Mouse (Mus musculus): ENCODE measurements at regions not wholly inside any gene's neighbourhood (a gene's known extent, or its start where the extent isn't known, plus 50 kb on each side); places are given as distances from the start of the nearest gene placed in this dataset.

DNA sequence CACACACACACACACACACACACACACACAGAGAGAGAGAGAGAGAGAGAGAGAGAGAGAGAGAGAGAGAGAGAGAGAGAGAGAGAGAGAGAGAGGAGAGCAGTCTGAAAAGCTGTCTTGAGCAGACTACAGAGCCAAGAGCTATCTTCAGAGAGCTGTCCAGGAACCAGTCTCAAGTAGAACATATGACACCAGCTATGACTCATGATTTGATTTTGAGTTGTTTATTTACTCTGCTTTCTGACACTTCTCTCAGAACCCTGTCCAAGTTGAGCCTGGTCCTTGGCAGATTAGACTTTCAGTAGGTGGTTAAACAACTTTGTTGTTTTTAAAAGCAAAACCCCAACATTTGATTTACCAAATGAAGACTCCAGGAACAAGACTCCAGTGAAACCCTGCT lies 420.8 kb upstream of the Lcorl start:
- no peak for DNase-seq (ENCODE audit: low read depth, low spot score)

DNA sequence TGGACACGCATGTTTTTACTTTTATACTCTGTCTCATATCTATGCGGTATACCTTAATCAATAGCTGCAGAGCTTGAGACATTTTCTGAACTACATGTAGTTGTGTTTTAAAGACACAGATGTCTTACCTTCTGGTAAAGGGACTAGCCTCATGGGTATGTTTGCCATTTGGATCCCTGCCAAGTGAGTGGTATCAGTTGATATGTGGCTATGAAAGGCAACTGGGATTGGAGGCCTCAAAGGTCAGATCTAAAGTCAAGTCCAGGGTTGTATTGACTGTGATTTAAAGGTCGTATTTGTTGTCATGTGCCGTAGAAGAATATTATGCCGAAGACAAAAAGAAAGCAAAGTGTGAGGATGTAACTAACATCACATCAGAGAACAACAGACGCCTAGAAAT lies 399.3 kb upstream of the Lcorl start:
- no peak for DNase-seq (ENCODE audit: low read depth, low spot score)
- WGBS: 73% methylated on average over 6 of the region's 6 CpGs

DNA sequence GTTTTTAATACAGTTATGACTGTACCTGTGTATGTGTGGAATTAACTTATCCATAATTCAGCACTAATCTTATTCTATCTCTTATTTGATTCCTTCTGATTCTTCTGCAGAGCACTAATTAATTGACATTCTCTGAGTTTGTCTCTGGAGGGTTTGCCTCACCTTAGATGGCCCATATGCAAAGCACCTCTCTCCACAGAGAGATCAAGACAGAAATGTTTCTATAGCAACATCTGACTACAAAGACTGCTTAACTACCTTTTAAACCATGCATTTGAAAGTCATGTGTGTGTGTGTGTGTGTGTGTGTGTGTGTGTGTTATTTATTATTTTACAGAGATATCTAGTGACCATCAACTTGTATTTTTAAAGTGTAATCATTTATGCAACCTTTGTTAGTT lies 396.5 kb upstream of the Lcorl start:
- DNase-seq (ENCODE audit: low read depth, low spot score): no peak

DNA sequence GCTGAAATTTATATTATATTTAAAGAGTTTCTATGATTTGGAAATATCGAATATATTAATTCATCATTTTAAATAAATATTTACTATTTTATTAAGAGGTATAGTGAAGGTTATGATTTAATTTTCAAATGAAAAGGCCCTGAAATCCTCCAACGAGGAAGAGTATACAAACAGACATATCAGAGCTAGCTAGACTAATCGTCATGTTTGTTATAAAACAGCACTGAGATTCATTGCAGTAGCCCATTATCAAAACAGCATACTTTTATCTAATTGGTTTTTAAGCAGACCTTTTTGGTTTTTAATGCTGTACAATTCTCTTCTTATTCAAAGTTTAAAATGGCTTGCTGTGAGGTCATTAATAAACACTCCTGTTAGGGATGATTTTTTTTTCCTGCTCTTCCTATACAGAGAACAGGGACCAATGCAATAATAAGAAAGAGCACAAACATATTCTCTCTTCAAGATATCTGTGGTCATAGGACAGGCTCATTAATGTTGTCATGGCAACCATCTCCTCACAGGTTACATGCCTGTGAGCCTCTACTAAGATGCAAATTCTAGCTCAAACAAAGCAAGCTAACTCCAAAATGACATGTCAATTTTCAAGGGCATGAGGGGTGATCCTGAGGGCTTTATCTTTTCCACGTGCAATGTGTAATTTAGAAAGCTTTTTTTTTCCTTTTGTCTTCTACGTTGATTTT lies 378.1 kb upstream of the Lcorl start:
- DNase-seq (ENCODE audit: low read depth, low spot score): no peak
- WGBS: 76% methylated on average over 5 of the region's 5 CpGs

DNA sequence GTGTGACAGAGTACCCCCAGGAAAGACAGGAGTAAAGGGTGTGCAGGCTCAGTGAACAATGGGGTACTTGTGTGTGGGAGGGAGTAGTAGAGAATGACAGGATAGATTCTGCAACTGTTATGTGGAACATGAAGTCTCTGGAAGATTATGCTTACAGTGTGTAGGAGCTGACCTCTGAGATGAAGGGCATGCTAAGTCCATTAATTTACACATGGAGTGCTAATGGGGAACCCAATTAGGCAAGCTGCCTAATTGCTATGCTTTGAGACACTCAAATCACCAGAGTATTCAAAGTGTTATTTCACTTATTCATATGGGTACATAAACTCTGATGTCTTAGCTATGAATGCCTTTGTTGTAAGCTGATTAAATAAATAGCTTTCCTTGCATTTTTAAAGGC lies 375.4 kb upstream of the Lcorl start:
- no peak for DNase-seq (ENCODE audit: low read depth, low spot score)

DNA sequence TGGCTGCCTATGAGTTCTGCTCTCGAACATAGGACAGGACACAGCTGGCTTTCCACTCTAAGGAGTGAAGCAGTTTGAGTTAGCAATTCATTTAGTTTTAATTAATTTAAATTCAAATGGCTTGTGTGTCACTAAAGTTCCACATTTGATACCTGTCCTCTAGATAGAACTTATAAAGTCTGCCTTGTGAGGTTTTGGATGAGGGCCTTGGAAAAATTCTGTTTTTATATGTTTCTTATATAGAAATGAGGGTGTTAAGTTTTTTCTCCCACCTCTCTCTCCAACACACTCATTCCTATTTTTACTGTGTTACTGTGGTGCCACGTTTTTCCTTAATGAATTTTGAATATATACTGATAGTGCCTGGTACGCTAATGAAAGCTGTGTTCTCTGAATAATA lies 371.3 kb upstream of the Lcorl start:
- WGBS: 58% methylated on average over 3 of the region's 3 CpGs
- DNase-seq (ENCODE audit: low read depth, low spot score): no peak

DNA sequence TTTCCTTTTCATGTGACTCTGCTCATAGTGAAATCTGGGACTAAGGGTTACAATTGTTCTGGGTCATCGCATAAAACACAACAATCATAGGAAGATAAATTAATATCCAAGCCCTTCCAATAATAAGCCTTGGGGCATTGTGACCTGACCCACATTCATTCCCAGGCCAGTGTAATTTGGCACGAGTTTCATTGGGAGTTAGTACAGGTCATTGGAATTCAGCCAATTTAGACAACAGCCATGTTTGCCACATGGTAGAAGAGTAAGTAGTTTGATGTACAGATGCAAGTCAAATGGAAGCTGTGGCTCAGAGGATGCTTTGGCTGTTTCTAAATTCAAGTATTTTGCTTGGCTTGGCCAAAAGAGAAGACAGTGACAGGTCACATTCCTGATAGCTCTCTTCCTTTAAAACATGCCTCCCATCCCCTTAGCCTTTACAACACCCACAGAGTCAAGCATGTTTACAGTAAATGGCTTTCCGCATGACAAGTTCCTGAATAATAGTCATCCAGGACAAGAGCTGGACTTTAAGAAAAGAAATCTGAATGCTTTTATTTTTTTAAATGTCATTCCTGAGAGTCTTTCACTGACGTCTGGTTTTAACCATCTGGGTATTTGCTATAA lies 355.5 kb upstream of the Lcorl start:
- DNase-seq (ENCODE audit: low read depth, low spot score): no peak
- 62% methylated on average over 4 of the region's 4 CpGs for WGBS

DNA sequence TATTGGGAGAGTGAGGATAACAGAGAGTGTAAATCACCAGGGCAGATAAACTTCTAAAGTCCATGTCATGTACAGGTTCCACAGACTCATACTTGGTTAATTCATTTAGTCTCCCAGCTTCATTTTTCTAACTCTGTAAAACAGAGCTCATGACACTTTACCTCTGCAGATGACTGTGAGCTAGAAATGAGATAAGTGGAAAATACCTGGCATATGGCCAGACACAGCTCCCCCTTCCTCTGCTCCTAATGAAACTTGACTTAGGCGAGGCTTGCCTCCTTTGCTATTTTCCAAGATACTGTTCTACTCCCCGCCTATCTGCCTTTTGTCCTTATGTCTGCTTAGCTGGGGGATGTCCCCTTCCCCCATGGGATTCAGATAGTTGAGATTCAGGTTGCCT lies 351.7 kb upstream of the Lcorl start:
- 51% methylated on average over 2 of the region's 2 CpGs for WGBS
- DNase-seq (ENCODE audit: low read depth, low spot score): no peak

DNA sequence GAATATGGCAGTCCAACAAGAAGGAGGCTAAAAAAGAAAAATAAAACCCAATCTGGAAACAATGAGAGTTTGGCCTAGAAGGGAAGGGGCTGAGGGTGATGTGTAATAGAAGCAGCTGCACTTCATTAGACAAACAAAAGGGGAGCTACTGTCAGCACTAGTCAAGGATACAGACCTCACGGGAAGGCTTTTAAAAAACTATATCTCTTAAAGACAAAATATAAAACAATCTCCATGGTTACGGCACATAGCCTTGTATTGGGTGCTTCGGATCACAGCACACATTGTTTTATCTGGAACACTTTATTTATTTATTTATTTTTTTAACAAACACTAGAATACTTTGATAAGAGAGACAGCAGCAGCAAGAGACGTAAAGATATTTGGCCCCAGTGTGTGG lies 346.3 kb upstream of the Lcorl start:
- no peak for DNase-seq (ENCODE audit: low read depth, low spot score)
- WGBS: 73% methylated on average over 4 of the region's 4 CpGs

DNA sequence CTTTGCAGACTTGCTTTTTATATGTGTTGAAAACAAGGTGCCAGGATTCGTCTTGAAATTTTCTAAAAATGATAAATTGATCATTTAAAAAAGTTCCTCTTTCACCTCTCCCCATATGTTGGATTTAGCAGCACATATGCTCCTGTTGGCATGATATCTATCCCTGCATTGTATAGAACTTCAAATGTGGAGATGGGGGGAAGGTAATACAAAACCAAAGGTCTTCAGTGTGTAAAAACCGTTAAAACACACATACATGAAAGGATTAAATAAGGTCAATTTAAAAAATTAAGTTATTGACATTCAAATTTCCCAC lies 345.0 kb upstream of the Lcorl start:
- WGBS: 69% methylated on average over 2 of the region's 2 CpGs
- no peak for DNase-seq (ENCODE audit: low read depth, low spot score)

DNA sequence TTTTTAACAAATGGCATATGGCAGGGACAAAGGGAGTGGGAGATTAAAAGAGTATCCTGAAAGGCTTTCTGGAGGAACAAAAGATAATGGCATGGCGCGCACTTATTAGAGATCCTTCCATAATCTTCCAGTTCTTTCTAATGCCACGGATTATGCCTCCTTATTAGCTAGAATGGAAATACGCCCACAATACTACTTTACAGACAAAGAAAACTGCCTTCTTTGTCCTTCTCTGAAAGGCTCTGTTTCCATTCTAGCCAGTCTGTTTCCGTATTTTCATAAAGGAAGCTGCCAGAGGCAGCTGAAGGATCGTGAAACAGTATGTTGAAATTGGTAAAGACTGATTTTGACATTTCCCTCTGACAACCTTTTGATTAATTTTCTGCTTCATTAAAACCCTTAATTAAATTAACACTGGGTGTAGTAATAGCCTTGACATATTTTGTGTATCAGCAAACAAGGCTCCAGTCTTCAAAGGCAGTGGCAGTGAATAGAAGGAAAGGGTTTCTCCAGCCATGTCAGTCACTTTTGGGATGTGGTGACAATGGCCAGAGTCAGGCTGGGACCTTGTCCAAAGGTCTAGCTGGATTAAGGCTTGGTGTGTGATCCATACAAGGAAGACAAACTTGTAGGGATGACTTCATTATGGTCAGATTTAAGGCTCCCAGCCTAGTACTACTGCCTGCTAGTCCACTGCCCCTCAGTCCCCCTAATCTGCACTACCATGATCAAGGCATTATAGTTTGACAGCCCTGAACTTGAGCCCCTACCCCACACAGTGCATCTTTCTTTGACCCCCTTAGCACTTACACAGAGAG lies 344.4 kb upstream of the Lcorl start:
- 90% methylated on average over 6 of the region's 6 CpGs for WGBS
- no peak for DNase-seq (ENCODE audit: low read depth, low spot score)

DNA sequence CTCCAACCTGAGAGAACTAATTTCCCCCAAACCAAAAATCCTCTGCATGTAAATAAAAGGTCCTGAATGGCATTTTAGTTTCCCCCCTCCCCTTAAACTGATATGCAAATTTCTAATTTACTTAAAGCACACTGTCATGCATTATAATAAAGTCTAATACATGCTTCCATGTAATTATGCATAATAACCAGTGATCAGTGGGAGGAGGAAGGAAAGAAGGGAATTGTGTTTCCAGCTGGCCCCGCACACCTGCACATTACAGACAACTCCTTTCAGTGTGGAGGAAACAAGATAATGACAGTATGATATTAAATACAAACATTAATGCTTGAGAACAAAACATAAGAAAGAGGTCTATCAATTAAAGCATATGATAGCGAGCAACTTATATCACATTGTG lies 329.5 kb upstream of the Lcorl start:
- 56% methylated on average over 2 of the region's 2 CpGs for whole genome bisulfite sequencing
- DNase-seq (ENCODE audit: low read depth, low spot score): no peak

DNA sequence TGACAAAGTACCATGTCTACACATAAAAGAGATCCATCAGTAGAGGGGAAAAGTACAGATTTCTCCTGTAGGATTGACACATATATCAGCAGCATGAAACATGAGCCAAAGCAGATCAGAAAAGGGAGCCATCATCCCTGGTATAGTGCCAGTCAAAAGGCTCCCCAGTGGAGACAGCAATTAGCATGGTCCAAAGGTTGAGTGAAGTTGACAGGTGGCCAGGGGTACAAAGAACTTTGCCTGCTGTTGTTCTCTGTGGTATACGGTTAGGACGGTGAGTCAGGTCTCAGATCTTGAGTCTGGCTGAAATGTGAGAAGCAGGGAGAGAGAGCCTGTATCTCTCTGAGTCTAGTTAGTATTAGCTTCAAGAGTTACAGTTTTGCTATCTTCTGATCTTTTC lies 324.7 kb upstream of the Lcorl start:
- DNase-seq (ENCODE audit: low read depth, low spot score): peak; percentile 35
- 39% methylated on average over 2 of the region's 2 CpGs for WGBS

DNA sequence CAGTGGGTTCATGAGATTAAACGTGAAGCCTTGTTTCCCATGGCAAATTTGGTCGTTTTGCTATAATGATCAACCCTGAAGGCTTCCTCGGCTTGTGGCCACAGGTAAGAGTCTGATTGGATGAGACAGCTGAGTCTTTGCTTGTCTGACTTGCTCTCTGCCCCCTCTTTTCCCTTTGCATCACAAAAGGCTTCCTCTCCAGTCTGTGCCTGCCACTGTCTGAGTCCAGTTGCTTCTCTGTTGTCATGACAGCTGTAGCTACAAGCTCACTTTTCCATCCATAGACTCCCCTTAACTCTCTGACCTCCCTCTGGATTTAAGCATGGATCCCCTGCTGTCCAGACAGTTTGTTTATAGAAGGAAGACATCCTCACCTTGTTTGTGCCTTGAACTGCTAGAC lies 314.9 kb upstream of the Lcorl start:
- 46% methylated on average over 3 of the region's 3 CpGs for WGBS
- no peak for DNase-seq (ENCODE audit: low read depth, low spot score)

DNA sequence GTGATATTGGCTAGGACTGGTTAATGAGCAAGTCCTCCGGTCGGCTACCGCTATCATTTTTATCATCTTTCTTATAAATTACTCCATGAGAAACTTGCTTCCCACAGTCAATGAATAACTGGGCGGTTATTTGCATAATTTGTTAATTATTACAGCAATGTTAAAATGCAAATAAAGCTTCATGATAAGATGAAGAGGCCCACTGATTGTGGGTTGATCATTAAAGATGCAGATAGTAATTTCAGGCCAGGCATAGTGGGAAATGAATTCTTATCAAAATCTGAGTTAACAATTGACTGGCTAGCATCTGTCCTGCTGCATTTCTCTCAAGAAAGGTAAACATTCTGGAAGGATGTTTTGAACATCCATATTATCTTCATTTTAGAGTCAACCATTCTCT lies 303.4 kb upstream of the Lcorl start:
- 63% methylated on average over 4 of the region's 4 CpGs for WGBS
- no peak for DNase-seq (ENCODE audit: low read depth, low spot score)

DNA sequence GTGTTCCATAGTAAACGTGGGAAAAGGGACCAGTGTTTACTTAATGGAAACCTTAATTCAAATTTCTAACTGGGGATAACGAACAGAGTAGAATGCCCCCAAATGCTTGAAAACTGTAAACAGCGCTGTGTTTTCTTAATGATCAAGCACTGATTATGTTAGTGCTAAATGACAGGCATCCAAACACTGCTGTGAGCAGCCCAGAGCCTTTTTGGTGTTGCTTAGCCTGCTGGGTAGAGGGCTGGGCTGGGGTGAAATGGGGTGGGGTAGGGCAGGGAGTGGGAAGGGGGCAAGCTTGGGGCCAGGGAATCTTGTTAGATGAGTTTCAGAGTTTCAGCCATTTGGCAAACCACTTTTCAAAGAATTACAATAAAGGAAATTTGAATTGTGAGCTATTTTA lies 294.6 kb upstream of the Lcorl start:
- DNase-seq (ENCODE audit: low read depth, low spot score): no peak
- WGBS: 41% methylated on average over 3 of the region's 3 CpGs

DNA sequence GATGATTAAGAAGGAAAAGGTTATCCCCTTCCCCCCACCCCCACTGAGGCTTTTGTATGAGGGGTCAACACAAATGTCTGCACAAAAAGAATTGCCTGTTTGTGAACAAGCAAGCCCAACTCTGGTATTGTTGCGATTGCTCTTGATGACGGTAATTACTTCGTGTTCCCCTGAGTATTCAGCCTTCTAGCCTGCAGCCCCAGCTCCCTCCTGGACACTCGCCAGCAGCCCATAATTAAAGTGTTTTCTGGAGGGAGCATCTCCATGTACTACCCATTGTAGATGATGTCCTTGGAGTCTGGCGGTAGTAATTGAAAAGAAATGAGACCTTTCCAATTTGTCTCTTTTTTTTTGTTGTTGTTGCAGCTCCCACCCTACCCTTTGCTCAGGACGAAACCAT lies 293.4 kb upstream of the Lcorl start:
- WGBS: 48% methylated on average over 6 of the region's 6 CpGs
- no peak for DNase-seq (ENCODE audit: low read depth, low spot score)

DNA sequence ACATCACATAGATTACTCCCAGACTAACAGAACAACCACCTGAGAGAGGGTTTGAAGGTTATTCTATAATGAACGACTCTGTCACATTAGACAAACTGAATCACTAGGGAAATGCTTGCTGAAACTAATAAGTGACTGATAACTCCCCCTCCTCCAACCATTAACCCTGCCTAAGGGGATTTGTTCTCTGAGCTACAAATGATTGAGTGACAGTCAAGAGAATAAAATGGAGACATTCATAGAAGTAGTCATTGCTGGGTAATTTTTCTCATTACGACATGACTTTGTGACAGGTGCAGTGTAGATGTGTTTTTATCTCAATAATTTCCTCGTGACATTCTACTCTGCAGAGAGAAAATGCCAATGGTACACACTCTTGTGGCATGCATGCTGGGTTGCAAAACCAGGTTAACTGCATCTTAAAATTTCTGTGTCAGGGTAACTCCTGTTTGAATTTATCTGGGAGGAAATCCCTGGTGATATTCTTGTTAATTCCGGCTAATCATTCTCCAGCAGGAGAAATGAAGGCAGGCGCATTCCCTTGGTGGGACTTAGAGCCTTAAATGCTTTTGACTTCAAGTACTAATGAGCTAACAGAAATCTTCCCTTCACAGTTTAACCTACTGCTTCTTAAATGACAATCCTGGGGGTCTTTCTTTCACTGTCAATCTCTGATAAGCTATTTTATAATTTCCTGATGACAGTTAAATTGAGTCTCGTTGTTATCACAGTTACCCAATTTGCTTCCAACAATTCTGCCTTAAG lies 292.6 kb upstream of the Lcorl start:
- WGBS: 56% methylated on average over 6 of the region's 6 CpGs
- DNase-seq (ENCODE audit: low read depth, low spot score): no peak

DNA sequence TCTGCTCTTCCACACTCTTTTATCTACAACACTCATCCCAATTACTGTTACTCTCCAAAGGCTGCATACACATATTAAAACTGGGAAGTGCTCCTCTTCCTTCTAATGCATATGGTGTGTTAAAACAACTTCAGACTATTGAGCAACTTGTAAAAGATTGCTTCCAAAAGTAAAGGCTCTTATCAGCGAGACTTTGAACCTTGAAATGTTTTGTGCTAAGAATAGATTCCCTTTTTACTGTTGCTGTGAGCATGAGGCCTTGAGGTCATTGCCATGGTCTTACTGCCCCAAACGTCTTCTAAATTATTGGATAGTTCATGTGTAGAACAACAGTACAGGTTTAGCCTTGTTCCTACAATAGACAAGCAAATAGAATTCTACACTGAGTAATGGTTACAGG lies 281.6 kb upstream of the Lcorl start:
- WGBS: 27% methylated on average over 2 of the region's 2 CpGs

DNA sequence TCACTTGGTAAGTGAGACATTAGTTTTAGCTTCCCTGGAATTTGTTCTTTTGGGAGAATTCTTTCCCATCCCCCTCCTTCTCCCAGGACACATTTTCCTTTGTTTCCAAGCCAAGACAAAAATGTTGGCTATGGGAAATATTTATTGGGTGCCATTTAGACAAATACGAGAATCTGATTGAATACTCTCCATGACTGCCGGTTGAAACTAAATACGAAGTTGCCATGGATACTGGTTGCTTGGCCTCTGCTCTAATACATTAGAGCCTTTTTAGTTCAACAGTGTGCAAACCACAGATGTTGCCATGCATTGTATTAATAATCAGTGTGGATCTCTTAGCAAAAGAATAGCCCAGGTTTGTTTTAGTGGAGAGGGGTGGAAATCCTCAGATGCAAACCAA lies 280.3 kb upstream of the Lcorl start:
- WGBS: 76% methylated on average over 3 of the region's 3 CpGs
- DNase-seq (ENCODE audit: low read depth, low spot score): no peak

More for the DNA sequence above, 281.6 kb upstream of the Lcorl start:
- DNase-seq (ENCODE audit: low read depth, low spot score): no peak

DNA sequence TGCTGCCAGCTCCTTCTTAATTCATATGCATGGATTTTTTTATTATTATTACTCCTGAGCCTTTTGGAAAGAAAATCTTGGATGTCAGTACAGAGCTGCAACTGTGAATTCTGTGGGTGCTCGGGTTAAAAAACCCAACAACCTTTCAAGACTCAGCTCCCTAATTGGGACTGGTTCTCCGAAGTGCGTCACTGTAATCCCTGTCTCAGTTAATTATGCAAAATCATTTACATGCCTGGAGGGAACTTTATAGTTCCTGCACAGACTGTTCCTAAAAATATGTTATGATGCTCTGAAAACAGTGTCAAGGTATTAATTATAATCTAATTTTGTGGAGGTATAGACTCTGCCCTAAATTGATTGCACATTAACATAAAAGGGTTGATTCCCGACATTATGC lies 250.6 kb upstream of the Lcorl start:
- DNase-seq (ENCODE audit: low read depth, low spot score): no peak
- WGBS: 84% methylated on average over 4 of the region's 4 CpGs
